Mouse (Mus musculus) olfactory bulb, adult 2 months (tissue): ENCODE measurements around the gene Kalrn. TPM values are rescaled to one million over a fixed set of nuclear protein-coding genes. Genes with fewer than 3 reads are reported as not detected.
A peak's percentile ranks its signal among the peaks of the same experiment; 100 is the strongest.

Experiments
- H3K27ac ChIP-seq: fragments of 200-500 bp; 2 replicates; pipeline ENCODE4 v1.5.1; 2012; ENCODE audit warnings: low read depth, low read length; ENCODE audit not compliant: insufficient read depth
- H3K4me1 ChIP-seq: fragments of 200-500 bp; 2 replicates; pipeline ENCODE4 v1.6.1; 2012; ENCODE audit warnings: low read length; ENCODE audit not compliant: control insufficient read depth, insufficient read depth
- H3K4me3 ChIP-seq: fragments of 200-500 bp; 2 replicates; pipeline ENCODE4 v1.5.1; 2012; ENCODE audit warnings: mild to moderate bottlenecking, low read depth, low read length, moderate library complexity; ENCODE audit not compliant: insufficient read depth
- CTCF ChIP-seq: fragments of 200-500 bp; IDR thresholded peaks from 2 replicates; pipeline ENCODE4 v1.5.1; 2012; ENCODE audit warnings: low read depth, mild to moderate bottlenecking, low read length, moderate library complexity; ENCODE audit not compliant: insufficient read depth
- POLR2A ChIP-seq: fragments of 200-500 bp; IDR thresholded peaks from 2 replicates; pipeline ENCODE4 v1.6.1; 2012; ENCODE audit warnings: mild to moderate bottlenecking, low read depth, low read length, moderate library complexity; ENCODE audit not compliant: insufficient read depth
- WGBS: fragments of 180-500 bp; shearing (Covaris S2); methylation state at CpG from one replicate; pipeline ENCODE4 v1.1.7; 2018; 5-methylcytosine and 5-hydroxymethylcytosine counted together
- polyA plus RNA-seq: library from polyadenylated mRNA; stranded (reverse); fragments of >200 nt; gene quantifications from 2 replicates; pipeline ENCODE4 v1.2.4, GENCODE M21; 2012; ENCODE audit warnings: low replicate concordance; ENCODE audit not compliant: missing spikeins, insufficient read depth, insufficient read length

The Kalrn gene
- polyA plus RNA-seq, 1 experiment = 153 TPM

- no peak for TF ChIP-seq POLR2A
- TF ChIP-seq CTCF = no peak
- 52% methylated on average over 4 of the region's 4 CpGs for WGBS
- peak overlapping the region; percentile 90 for H3K27ac ChIP-seq
Measured at GRCm38 (mm10) chr16:34079511-34079910, 493.8 kb downstream of the Kalrn start.

GRCm38 (mm10) chr16:34078732-34079131 lies 494.6 kb downstream of the Kalrn start:
- Histone ChIP-seq H3K4me3 (no peak overlapping the region), H3K4me1 (peaks cover 34% of the 10 kb centered on the region), H3K27ac (peak overlapping the region; percentile 94)
- TF ChIP-seq CTCF (no peak), POLR2A (no peak)
- WGBS = 36% methylated on average over 2 of the region's 2 CpGs

More at GRCm38 (mm10) chr16:34079511-34079910, 493.8 kb downstream of the Kalrn start:
- Histone ChIP-seq H3K4me3 (no peak overlapping the region), H3K4me1 (peaks cover 34% of the 10 kb centered on the region)

- H3K4me3 ChIP-seq = no peak overlapping the region
- WGBS = 36% methylated on average over 3 of the region's 3 CpGs
- TF ChIP-seq CTCF (no peak), POLR2A (no peak)
Measured at GRCm38 (mm10) chr16:34076101-34076500, 497.2 kb downstream of the Kalrn start.

GRCm38 (mm10) chr16:34073930-34074329 lies 499.4 kb downstream of the Kalrn start:
- Histone ChIP-seq H3K27ac (no peak overlapping the region), H3K4me3 (no peak overlapping the region), H3K4me1 (peaks cover 8% of the 10 kb centered on the region)
- WGBS = 95% methylated on average over 4 of the region's 4 CpGs
- TF ChIP-seq POLR2A = no peak
- TF ChIP-seq CTCF = no peak

More at GRCm38 (mm10) chr16:34076101-34076500, 497.2 kb downstream of the Kalrn start:
- peaks cover 21% of the 10 kb centered on the region for H3K4me1 ChIP-seq
- no peak overlapping the region for H3K27ac ChIP-seq

- Histone ChIP-seq H3K27ac (no peak overlapping the region), H3K4me3 (no peak overlapping the region), H3K4me1 (peaks cover 5% of the 10 kb centered on the region)
- no peak for TF ChIP-seq POLR2A
- TF ChIP-seq CTCF = no peak
- WGBS = 75% methylated on average over 3 of the region's 3 CpGs
Measured at GRCm38 (mm10) chr16:34072136-34072535, 501.2 kb downstream of the Kalrn start.

GRCm38 (mm10) chr16:34071223-34071825 lies 502.0 kb downstream of the Kalrn start:
- Histone ChIP-seq H3K4me1 (peaks cover 5% of the 10 kb centered on the region), H3K4me3 (no peak overlapping the region), H3K27ac (no peak overlapping the region)
- 91% methylated on average over 3 of the region's 3 CpGs for WGBS
- no peak for TF ChIP-seq POLR2A
- TF ChIP-seq CTCF = no peak

- Histone ChIP-seq H3K27ac (no peak overlapping the region), H3K4me1 (peaks cover 3% of the 10 kb centered on the region), H3K4me3 (no peak overlapping the region)
- 85% methylated on average over 3 of the region's 3 CpGs for WGBS
- TF ChIP-seq CTCF = no peak
- TF ChIP-seq POLR2A = no peak
Measured at GRCm38 (mm10) chr16:34069481-34069880, 503.9 kb downstream of the Kalrn start.

GRCm38 (mm10) chr16:34066922-34067321 lies 506.4 kb downstream of the Kalrn start:
- TF ChIP-seq POLR2A = no peak
- TF ChIP-seq CTCF = no peak
- Histone ChIP-seq H3K4me3 (no peak overlapping the region), H3K4me1 (peaks cover 3% of the 10 kb centered on the region), H3K27ac (no peak overlapping the region)

GRCm38 (mm10) chr16:34066376-34066775 lies 507.0 kb downstream of the Kalrn start:
- 92% methylated on average over 4 of the region's 4 CpGs for WGBS
- no peak overlapping the region for H3K27ac ChIP-seq
- H3K4me1 ChIP-seq = peaks cover 3% of the 10 kb centered on the region
- no peak overlapping the region for H3K4me3 ChIP-seq
- TF ChIP-seq POLR2A (no peak), CTCF (no peak)
